Mouse (Mus musculus) brain, adult 2 months (tissue): ENCODE data around the gene Calm5.
"Not testable (repeated sequence)": the region's sequence is repeated elsewhere in the genome, so short reads cannot be mapped to it uniquely, and the experiment has no call there.

Experiments
- DNase-seq: peaks from one replicate; pipeline ENCODE4 v3.0.0; 2011; ENCODE audit warnings: low read depth, low spot score

Gene Calm5

DNA sequence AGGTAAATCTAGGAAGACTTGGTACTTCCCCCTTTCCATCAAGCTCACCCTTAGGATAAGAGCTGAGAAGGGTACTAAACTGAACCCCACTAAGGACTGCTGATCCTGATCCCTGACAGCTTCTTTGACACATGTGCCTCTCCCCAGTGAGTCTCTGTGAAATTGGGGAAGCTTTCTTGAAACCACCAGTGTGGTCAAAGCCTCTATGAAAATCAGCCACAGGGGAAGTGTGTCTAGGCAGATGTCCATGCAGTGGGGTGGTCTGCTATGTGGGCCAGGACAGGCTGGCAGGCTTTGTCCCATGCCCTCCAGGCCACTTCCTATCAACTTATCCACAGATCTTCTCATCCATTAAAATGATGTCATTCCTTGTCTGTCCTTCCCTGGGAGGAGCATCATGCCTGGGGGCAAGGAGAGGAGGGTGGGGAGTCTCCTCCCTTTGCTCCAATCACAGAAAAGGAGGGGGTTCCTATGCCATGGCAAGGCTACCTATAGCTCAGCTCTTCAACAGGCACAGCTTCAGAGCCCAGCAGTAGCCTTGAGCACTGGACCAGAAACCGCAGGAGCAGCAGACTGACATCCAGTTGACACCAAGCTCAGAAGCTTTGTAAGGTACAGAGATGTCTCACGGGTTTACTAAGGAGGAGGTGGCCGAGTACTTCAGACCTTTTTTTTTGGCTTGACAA lies at the start of gene Calm5:
Gene Calm5, plus strand, starts transcription at position 526 of the 686 bp plus-strand sequence.
- not testable (repeated sequence) for DNase-seq

DNA sequence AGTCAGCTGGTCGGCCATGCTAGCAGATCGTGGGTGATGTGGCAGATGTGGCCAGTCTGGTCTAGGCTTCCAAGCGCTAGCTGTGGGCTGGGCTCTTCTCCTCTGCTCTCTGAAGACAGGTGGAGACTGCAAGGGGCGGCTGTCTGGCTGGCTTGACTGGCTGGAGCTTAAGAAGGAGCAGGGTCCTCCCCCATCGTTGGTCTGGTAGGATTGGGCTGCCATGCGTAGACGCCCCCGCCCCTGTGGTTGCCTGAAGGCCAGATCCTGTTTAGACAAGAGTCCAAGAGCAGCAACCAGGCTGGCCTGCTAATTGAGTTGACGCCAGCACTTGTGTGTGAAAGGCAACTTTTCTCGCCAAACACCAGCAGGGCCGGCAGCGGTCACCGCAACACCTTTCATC lies 49.8 kb upstream of the Calm5 start, which contains the start of gene Calml3:
Gene Calml3, minus strand, starts transcription at position 131 of the 400 bp plus-strand sequence.
- DNase-seq: no peak

GRCm38 (mm10) chr13:3805132-3805531 lies 48.8 kb upstream of the Calm5 start:
- DNase-seq: no peak

DNA sequence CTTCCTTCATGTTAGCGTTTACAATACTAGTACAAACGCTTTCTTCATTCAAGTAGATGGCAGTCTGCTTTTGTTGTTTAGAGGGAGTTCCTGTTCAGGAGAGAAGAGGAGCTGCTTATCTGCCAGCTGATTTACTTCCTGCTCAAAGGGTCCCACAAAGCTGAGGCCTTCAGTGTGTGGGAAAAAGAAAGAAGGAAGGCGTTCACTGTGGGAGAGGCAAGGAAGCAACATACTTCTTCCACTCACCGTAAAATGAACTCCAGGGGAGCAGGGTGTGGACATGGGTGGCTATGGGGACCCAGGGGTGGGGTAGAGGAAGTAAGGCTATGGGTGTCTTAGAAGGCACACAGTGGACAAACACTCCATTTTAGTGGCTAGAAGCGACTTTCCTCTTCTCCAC lies 48.3 kb upstream of the Calm5 start:
- DNase-seq: no peak

DNA sequence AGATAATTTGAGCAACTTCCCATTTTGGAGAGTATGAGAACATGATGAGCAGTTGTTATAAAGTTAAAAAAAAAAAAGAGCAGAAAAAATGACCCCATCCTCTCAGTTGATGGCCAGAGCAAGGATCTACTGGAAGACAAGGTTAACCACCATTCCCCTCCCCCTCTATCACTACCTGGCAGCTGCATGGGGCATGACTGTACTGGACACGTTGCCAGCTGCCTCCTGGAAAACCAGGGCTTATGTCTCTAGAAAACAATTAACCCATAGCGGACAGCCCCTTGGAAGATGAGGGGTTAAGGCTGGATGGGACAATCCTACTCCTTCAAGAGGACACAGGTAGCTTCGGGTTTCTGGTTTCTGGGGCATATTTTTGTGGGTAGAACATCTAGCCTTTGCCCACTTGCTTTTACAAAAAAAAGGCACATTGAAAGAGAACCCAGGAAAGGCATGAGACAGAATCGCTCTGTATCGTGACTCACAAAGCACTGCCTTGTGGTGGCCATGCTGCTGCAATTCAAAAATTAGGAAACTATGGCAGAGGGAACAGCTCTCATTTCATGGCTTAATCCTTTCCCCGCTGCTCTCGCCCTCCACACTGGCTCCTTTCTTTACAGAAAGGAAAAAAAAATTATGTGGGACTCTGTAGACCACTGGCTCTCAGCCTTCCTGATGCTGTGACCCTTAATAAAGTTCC lies 46.7 kb upstream of the Calm5 start:
- DNase-seq: no peak

- DNase-seq: no peak
Observed at GRCm38 (mm10) chr13:3818012-3818739, 35.8 kb upstream of the Calm5 start.

DNA sequence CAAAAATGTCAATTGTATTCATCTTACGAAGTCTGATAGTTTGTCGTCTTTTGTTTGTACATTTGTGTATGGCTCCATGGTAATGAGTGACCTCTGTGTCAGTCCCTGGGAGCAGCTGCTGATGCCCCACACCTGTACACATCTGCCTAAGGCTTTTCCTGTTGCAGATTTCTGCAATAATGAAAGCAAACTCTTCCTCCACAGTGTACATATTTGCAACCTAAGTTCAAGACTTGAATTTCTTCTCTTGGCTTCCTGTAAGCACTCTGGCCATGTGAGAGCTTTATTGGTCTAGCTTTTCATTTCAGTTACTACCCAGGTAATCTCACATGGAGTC lies 35.3 kb upstream of the Calm5 start:
- DNase-seq: no peak

- no peak for DNase-seq
Observed at GRCm38 (mm10) chr13:3822105-3822504, 31.9 kb upstream of the Calm5 start.

GRCm38 (mm10) chr13:3825726-3826125 lies 28.2 kb upstream of the Calm5 start:
- no peak for DNase-seq

GRCm38 (mm10) chr13:3831546-3831945 lies 22.4 kb upstream of the Calm5 start:
- no peak for DNase-seq

DNA sequence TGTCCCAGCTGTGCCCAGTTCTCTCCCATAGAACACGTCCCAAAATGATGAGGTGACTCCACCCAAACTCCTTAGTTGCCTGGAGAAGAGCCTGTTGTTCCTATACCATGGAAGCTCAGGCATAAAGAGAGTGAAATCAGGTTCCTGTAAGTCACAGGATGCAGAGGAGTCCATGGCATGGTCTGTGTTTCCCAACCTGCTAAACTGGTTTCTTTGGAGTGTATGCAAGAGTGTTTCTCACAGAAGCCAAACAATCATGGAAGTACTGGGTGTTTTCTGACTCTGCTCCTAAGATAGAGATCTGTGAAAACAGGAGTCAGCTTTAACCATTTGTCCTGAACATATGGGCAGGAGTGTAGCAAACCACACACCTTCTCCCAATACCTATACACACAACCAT lies 22.0 kb upstream of the Calm5 start:
- no peak for DNase-seq

DNA sequence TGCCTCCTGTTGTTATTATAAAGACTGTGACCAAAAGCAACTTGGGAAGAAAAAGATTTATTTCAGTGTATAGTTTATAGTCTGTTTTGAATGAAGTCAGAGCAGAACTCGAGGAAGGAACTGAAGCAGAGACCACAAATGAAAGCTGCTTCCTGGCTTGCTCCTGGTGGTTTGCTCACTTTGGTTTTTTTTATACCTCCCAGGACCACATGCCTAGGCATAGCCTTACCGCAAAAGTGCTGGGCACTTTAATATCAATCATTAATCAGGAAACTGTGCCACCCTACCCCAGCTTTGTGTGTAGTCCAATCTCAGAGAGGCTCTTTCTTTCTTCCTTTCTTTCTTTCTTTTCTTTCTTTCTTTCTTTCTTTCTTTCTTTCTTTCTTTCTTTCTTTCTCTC lies 21.5 kb upstream of the Calm5 start:
- no peak for DNase-seq

GRCm38 (mm10) chr13:3833644-3834043 lies 20.3 kb upstream of the Calm5 start:
- not testable (repeated sequence) for DNase-seq

DNA sequence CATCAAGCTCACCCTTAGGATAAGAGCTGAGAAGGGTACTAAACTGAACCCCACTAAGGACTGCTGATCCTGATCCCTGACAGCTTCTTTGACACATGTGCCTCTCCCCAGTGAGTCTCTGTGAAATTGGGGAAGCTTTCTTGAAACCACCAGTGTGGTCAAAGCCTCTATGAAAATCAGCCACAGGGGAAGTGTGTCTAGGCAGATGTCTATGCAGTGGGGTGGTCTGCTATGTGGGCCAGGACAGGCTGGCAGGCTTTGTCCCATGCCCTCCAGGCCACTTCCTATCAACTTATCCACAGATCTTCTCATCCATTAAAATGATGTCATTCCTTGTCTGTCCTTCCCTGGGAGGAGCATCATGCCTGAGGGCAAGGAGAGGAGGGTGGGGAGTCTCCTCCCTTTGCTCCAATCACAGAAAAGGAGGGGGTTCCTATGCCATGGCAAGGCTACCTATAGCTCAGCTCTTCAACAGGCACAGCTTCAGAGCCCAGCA lies 16.6 kb upstream of the Calm5 start, which contains the start of gene Calm4:
Gene Calm4, plus strand, starts transcription at position 446 of the 496 bp plus-strand sequence.
- not testable (repeated sequence) for DNase-seq

DNA sequence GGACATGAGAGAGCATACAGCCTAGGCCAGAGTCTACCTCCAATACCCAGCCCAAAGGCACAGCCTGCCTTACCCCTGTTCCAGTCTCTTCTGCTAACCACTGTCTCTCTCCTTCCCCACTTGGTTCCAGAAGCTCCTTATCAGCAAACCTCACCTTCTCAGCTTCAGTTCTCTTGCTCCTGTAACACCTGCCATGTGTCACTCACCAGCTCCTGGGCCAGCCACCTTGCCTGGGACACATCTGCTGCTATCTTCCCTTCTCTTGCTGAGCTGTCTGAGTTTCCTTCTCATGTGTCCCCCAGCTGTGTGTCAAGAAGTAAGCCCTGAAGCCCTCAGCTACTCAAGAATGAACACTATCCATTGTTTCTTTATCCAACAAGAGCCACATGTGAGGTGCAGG lies 13.3 kb upstream of the Calm5 start:
- DNase-seq: not testable (repeated sequence)

- no peak for DNase-seq
Observed at GRCm38 (mm10) chr13:3850330-3850729, 3.6 kb upstream of the Calm5 start.

- no peak for DNase-seq
Observed at GRCm38 (mm10) chr13:3854856-3855255, 883 bp downstream of the Calm5 start.

GRCm38 (mm10) chr13:3856252-3856651 lies 2.3 kb downstream of the Calm5 start:
- DNase-seq: no peak

DNA sequence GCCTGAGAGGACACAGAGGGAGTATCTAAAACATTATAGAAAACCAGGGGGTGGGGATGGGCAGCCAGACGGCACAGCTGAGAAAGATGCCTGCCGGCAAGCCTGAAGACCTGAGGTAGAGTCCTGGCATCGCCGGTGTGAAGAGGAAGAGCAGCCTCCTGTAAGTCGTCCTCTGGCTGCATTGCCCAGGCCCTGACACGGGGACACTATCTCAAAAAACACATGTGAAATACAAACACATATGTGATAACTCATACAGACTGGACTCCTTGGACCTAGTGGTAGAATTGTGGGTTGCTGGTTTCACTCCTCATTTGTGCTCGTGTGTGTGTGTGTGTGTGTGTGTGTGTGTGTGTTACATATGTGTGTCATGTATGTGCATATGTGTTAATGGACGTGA lies 7.3 kb downstream of the Calm5 start:
- no peak for DNase-seq

GRCm38 (mm10) chr13:3862325-3862724 lies 8.4 kb downstream of the Calm5 start:
- no peak for DNase-seq

DNA sequence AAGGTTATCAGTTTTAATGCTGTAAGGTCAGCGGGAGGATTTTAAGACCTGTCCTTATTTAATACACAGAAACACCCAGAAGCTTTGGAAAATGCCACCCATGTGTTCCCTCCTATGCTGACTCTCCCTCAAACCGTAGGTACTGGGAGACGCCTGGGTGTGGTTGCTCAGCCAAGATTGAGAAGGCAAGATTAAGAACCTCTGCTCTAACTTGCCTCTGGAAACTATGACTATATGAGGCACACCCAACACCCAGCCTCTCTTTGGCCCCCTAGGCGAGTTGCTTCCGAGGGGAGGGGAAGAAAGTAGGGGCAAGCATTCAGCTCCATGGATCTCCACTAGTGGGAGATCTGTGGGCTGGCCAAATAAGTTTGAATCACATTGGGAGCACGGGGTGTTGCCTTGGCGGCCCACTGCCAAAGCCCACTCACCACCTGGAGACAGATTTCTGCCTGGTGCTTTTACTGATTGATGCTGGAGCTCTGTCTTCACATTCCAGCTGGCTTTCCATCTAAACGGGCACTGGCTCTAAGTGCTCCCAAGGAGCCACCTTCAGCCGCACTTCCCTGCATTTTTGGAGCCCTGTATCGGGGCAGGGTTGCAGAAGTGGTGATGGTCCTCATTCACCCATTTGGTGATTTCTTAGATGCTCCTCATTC lies 9.1 kb downstream of the Calm5 start:
- DNase-seq: peak; percentile 70
